Mouse (Mus musculus) cerebellum, adult 2 months (tissue): ENCODE data around the gene Abca13. TPM values are rescaled to one million over a fixed set of nuclear protein-coding genes. Genes with fewer than 3 reads are reported as not detected.
"Not testable (repeated sequence)": the region's sequence is repeated elsewhere in the genome, so short reads cannot be mapped to it uniquely, and the experiment has no call there.

Experiments
- DNase-seq, 2 experiments: peaks; one replicate each; pipeline ENCODE4 v3.0.0; 2021
- H3K27ac ChIP-seq: fragments of 200-500 bp; 2 replicates; pipeline ENCODE4 v1.5.1; 2012; ENCODE audit warnings: low read length, control low read depth, inconsistent platforms; ENCODE audit not compliant: insufficient read depth
- H3K27me3 ChIP-seq: fragments of 200-500 bp; 2 replicates; pipeline ENCODE4 v1.6.1; 2012; ENCODE audit warnings: inconsistent platforms, mild to moderate bottlenecking, low read length, moderate library complexity; ENCODE audit not compliant: control insufficient read depth, insufficient read depth
- H3K4me1 ChIP-seq: fragments of 200-500 bp; 2 replicates; pipeline ENCODE4 v1.6.1; 2011; ENCODE audit warnings: low read length; ENCODE audit not compliant: control insufficient read depth, insufficient read depth
- H3K4me3 ChIP-seq: fragments of 200-500 bp; replicated peaks from 2 replicates; pipeline ENCODE3; 2011; ENCODE audit warnings: mild to moderate bottlenecking, low read depth, low read length, control low read depth; ENCODE audit not compliant: insufficient read depth
- CTCF ChIP-seq: fragments of 200-500 bp; IDR thresholded peaks from 2 replicates; pipeline ENCODE4 v1.5.1; 2011; ENCODE audit warnings: low read depth, mild to moderate bottlenecking, control low read depth, low read length, moderate library complexity, borderline replicate concordance; ENCODE audit not compliant: insufficient read depth
- POLR2A ChIP-seq: fragments of 200-500 bp; IDR thresholded peaks from 2 replicates; pipeline ENCODE4 v1.6.1; 2011; ENCODE audit warnings: low read length, control low read depth, borderline replicate concordance; ENCODE audit not compliant: insufficient read depth
- WGBS: fragments of 180-500 bp; shearing (Covaris S2); methylation state at CpG from one replicate; pipeline ENCODE4 v1.1.7; 2018; 5-methylcytosine and 5-hydroxymethylcytosine counted together
- polyA plus RNA-seq: library from polyadenylated mRNA; depleted of rRNA; stranded (reverse); fragments of >200 nt; gene quantifications from 2 replicates; pipeline ENCODE4 v1.2.3, GENCODE M21; 2012; rRNA removed

The Abca13 gene
- polyA plus RNA-seq: 0.03 TPM in 2 replicates

GRCm38 (mm10) chr11:9191555-9192131 lies at the start of gene Abca13:
Gene Abca13, plus strand, starts transcription at chr11:9191942.
- 50% methylated on average over 12 of the region's 12 CpGs for WGBS
- H3K27ac ChIP-seq: no peak within 1 kb of the TSS
- TF ChIP-seq POLR2A (no peak), CTCF (no peak)
- no peak within 1 kb of the TSS for H3K4me3 ChIP-seq
- no peaks in the 10 kb centered on the region for H3K4me1 ChIP-seq
- H3K27me3 ChIP-seq: no peaks in the 10 kb centered on the region
- no peak for DNase-seq

- TF ChIP-seq POLR2A: no peak
- TF ChIP-seq CTCF: no peak
- Histone ChIP-seq H3K4me3 (no peak overlapping the region), H3K27ac (no peak overlapping the region), H3K4me1 (no peaks in the 10 kb centered on the region), H3K27me3 (no peaks in the 10 kb centered on the region)
- 89% methylated on average over 2 of the region's 2 CpGs for WGBS
- no peak for DNase-seq
Measured at GRCm38 (mm10) chr11:9145113-9145512, 46.6 kb upstream of the Abca13 start.

GRCm38 (mm10) chr11:9146115-9146514 lies 45.6 kb upstream of the Abca13 start:
- TF ChIP-seq POLR2A (no peak), CTCF (no peak)
- WGBS: 94% methylated on average over 4 of the region's 4 CpGs
- no peaks in the 10 kb centered on the region for H3K27me3 ChIP-seq
- no peak for DNase-seq
- H3K4me3 ChIP-seq: no peak overlapping the region
- H3K4me1 ChIP-seq: no peaks in the 10 kb centered on the region
- no peak overlapping the region for H3K27ac ChIP-seq

GRCm38 (mm10) chr11:9146683-9147082 lies 45.1 kb upstream of the Abca13 start:
- Histone ChIP-seq H3K27me3 (no peaks in the 10 kb centered on the region), H3K27ac (no peak overlapping the region), H3K4me1 (no peaks in the 10 kb centered on the region), H3K4me3 (no peak overlapping the region)
- 86% methylated on average over 1 of the region's 1 CpGs for WGBS
- TF ChIP-seq POLR2A: no peak
- TF ChIP-seq CTCF: no peak
- DNase-seq: no peak

- no peak for DNase-seq
- H3K4me1 ChIP-seq: no peaks in the 10 kb centered on the region
- TF ChIP-seq CTCF: no peak
- TF ChIP-seq POLR2A: no peak
- WGBS: 59% methylated on average over 2 of the region's 2 CpGs
- H3K4me3 ChIP-seq: no peak overlapping the region
- H3K27me3 ChIP-seq: no peaks in the 10 kb centered on the region
- H3K27ac ChIP-seq: no peak overlapping the region
Measured at GRCm38 (mm10) chr11:9148206-9148605, 43.5 kb upstream of the Abca13 start.

GRCm38 (mm10) chr11:9150403-9150802 lies 41.3 kb upstream of the Abca13 start:
- H3K4me3 ChIP-seq, H3K27ac ChIP-seq, H3K27me3 ChIP-seq, DNase-seq, H3K4me1 ChIP-seq: not testable (repeated sequence)
- WGBS: 85% methylated on average over 25 of the region's 25 CpGs

GRCm38 (mm10) chr11:9159953-9160352 lies 31.8 kb upstream of the Abca13 start:
- WGBS: 59% methylated on average over 3 of the region's 3 CpGs
- no peak overlapping the region for H3K4me3 ChIP-seq

GRCm38 (mm10) chr11:9167331-9167730 lies 24.4 kb upstream of the Abca13 start:
- Histone ChIP-seq H3K27me3 (no peaks in the 10 kb centered on the region), H3K27ac (no peak overlapping the region), H3K4me1 (no peaks in the 10 kb centered on the region), H3K4me3 (no peak overlapping the region)
- no peak for TF ChIP-seq POLR2A
- no peak for TF ChIP-seq CTCF
- no peak for DNase-seq
- WGBS: 99% methylated on average over 2 of the region's 2 CpGs

More at GRCm38 (mm10) chr11:9159953-9160352, 31.8 kb upstream of the Abca13 start:
- Histone ChIP-seq H3K4me1 (no peaks in the 10 kb centered on the region), H3K27ac (no peak overlapping the region), H3K27me3 (no peaks in the 10 kb centered on the region)
- TF ChIP-seq POLR2A (no peak), CTCF (no peak)
- no peak for DNase-seq

GRCm38 (mm10) chr11:9181477-9181876 lies 10.3 kb upstream of the Abca13 start:
- 92% methylated on average over 1 of the region's 1 CpGs for WGBS
- H3K4me3 ChIP-seq: no peak overlapping the region
- H3K27me3 ChIP-seq: no peaks in the 10 kb centered on the region
- no peak for TF ChIP-seq CTCF
- H3K27ac ChIP-seq: no peak overlapping the region
- no peak for DNase-seq
- no peaks in the 10 kb centered on the region for H3K4me1 ChIP-seq

GRCm38 (mm10) chr11:9189471-9189870 lies 2.3 kb upstream of the Abca13 start:
- DNase-seq, H3K4me1 ChIP-seq, H3K27ac ChIP-seq, H3K27me3 ChIP-seq, H3K4me3 ChIP-seq: not testable (repeated sequence)
